9 mouse cellular contexts compared by ENCODE assay signal in the genomic region with DNA sequence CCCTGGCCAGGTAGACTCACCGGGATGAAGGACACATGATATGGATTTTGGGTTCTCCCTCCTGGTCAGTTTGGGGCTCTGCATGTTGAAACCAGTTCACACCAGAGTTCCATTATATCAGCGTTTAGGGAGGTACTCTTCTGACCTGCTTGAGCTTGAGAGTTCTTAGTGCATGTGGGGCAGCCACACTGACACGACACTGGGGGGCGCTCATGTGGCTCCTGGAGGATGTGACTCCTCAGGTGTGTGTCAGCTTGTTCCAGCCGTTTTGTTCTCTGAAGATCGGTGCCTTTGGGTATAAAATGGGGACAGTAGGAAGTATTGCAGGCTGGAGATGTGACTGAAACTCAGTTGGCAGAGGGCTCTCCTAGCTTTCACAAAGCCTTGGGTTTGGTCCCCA. TPM values are rescaled to one million over a fixed set of nuclear protein-coding genes. Genes with fewer than 3 reads are reported as not detected.
DNase-seq lines count a peak whose midpoint lies in the region; ATAC-seq and TF ChIP-seq lines count a peak whose summit lies in the region.
"Had no signal": no experiment of that assay in that cellular context is flagged by ENCODE, and none has a peak within 500 bp of the region (broad histone marks: within the 10 kb centered on the region; RNA-seq: fewer than 3 reads in every experiment).

No protein-coding gene starts in this region.

- H3K4me3 ChIP-seq in intestine, postnatal 0 days (ENCODE audit: low read depth, low read length): no peak overlapping the region
- H3K4me3 ChIP-seq in intestine, embryonic 16.5 days (ENCODE audit: low read length): no peak overlapping the region
- no peak overlapping the region for H3K4me3 ChIP-seq in CH12.LX (replicated peaks in 1 of 3; ENCODE audit: low read depth in 2 of 3, low read length in 2 of 3, poor library complexity in 1 of 3)
- H3K4me3 ChIP-seq: neural tube, embryonic 13.5 days had no signal

- no peaks in the 10 kb centered on the region for H3K9me3 ChIP-seq in intestine, postnatal 0 days (ENCODE audit: control insufficient read depth)
- H3K9me3 ChIP-seq in intestine, embryonic 16.5 days (ENCODE audit: control insufficient read depth, low read length): no peaks in the 10 kb centered on the region
- no peaks in the 10 kb centered on the region for H3K9me3 ChIP-seq in CH12.LX (replicated peaks; ENCODE audit: low read length)
- H3K9me3 ChIP-seq: neural tube, embryonic 13.5 days had no signal

- peak; percentile 52 for DNase-seq in CH12.LX (ENCODE audit: extremely low read depth)
- peak; percentile 64 to 67 for DNase-seq in cerebellum, adult 18-20 months
- peak; percentile 67 to 89 for DNase-seq in kidney, postnatal 36 days
- peak; percentile 29 to 72 for DNase-seq in thymus, postnatal 10 days (ENCODE audit: low spot score in 2 of 2)
- DNase-seq in embryo, embryonic 9.5 days (ENCODE audit: extremely low spot score): no peak
- DNase-seq in left cerebral cortex, postnatal 36 days (ENCODE audit: low spot score in 2 of 2): no peak

- in situ Hi-C loops in CH12.LX (cut with MboI; ENCODE audit: low pct_ligation_motif_present, low pct_unique_long_range_greater_than_20kb, low sequenced_read_pairs): loop anchor here (5.0 kb wide), 1 partner anchor 213 kb away; no protein-coding TSS in a partner anchor

- dilution Hi-C loops in CH12.LX (cut with MboI; ENCODE audit: extremely low pct_ligation_motif_present, extremely low pct_unique_long_range_greater_than_20kb, low sequenced_read_pairs): no loop called here

- TF ChIP-seq RAD21 in CH12.LX (IDR thresholded peaks at IDR 0.05; ENCODE audit: low read depth, low read length): peak; percentile 57

- no peaks in the 10 kb centered on the region for H3K36me3 ChIP-seq in intestine, postnatal 0 days (ENCODE audit: control insufficient read depth, insufficient read depth)
- H3K36me3 ChIP-seq in intestine, embryonic 16.5 days (ENCODE audit: control insufficient read depth, insufficient read depth, low read length): no peaks in the 10 kb centered on the region
- H3K36me3 ChIP-seq in CH12.LX (replicated peaks in 1 of 2; ENCODE audit: control insufficient read depth in 1 of 2, insufficient read depth in 1 of 2, low read length in 1 of 2): no peaks in the 10 kb centered on the region
- H3K36me3 ChIP-seq: neural tube, embryonic 13.5 days had no signal

- peak; percentile 74 for TF ChIP-seq CTCF in intestine, postnatal 0 days (IDR thresholded peaks at IDR 0.05; ENCODE audit: low read depth)
- TF ChIP-seq CTCF in CH12.LX (conservative IDR thresholded peaks at IDR 0.05 in 1 of 2, IDR thresholded peaks at IDR 0.05 in 1 of 2; ENCODE audit: low read depth in 2 of 2, low read length in 2 of 2): peak; percentile 32 to 80

- H3K27ac ChIP-seq in intestine, postnatal 0 days (ENCODE audit: low read depth, low read length): no peak overlapping the region
- no peak overlapping the region for H3K27ac ChIP-seq in intestine, embryonic 16.5 days (ENCODE audit: low read length)
- H3K27ac ChIP-seq in CH12.LX (ENCODE audit: insufficient read depth, low read depth): no peak overlapping the region
- H3K27ac ChIP-seq: neural tube, embryonic 13.5 days had no signal

- no peak for TF ChIP-seq POLR2A in CH12.LX (IDR thresholded peaks at IDR 0.05; ENCODE audit: low read depth, low read length)

- no peak overlapping the region for H3K4me2 ChIP-seq in intestine, postnatal 0 days (replicated peaks; ENCODE audit: low read depth)
- no peak overlapping the region for H3K4me2 ChIP-seq in intestine, embryonic 16.5 days (ENCODE audit: low read depth, low read length)
- H3K4me2 ChIP-seq in CH12.LX (ENCODE audit: insufficient read depth, low read depth, poor library complexity, severe bottlenecking): no peak overlapping the region
- H3K4me2 ChIP-seq: neural tube, embryonic 13.5 days had no signal

- no peaks in the 10 kb centered on the region for H3K4me1 ChIP-seq in intestine, postnatal 0 days (replicated peaks; ENCODE audit: control insufficient read depth, insufficient read depth, low read length)
- no peaks in the 10 kb centered on the region for H3K4me1 ChIP-seq in intestine, embryonic 16.5 days (ENCODE audit: control insufficient read depth, insufficient read depth, low read length)
- H3K4me1 ChIP-seq in CH12.LX (ENCODE audit: control insufficient read depth in 1 of 2, insufficient read depth in 2 of 2): 0 out of 4 replicates have a peak, but pooled peaks cover 0 to 3% of the 10 kb centered on the region in 2 experiments
- H3K4me1 ChIP-seq: neural tube, embryonic 13.5 days had no signal

- ATAC-seq in intestine, postnatal 0 days: no peak
- ATAC-seq in intestine, embryonic 16.5 days: no peak

- H3K27me3 ChIP-seq in intestine, postnatal 0 days (replicated peaks; ENCODE audit: control insufficient read depth, insufficient read depth, low read length): no peaks in the 10 kb centered on the region
- H3K27me3 ChIP-seq in intestine, embryonic 16.5 days (replicated peaks; ENCODE audit: control insufficient read depth, insufficient read depth, low read length): no peaks in the 10 kb centered on the region
- H3K27me3 ChIP-seq in CH12.LX (replicated peaks): no peaks in the 10 kb centered on the region
- H3K27me3 ChIP-seq: neural tube, embryonic 13.5 days had no signal

- intact Hi-C loops in left cerebral cortex, postnatal 36 days (cut with DNase I): no loop called here

- H3K9ac ChIP-seq in intestine, postnatal 0 days (ENCODE audit: low read depth, low read length): no peak overlapping the region
- H3K9ac ChIP-seq in intestine, embryonic 16.5 days (ENCODE audit: low read depth, low read length): no peak overlapping the region
- H3K9ac ChIP-seq in CH12.LX (ENCODE audit: insufficient read depth, low read depth): no peak overlapping the region
- H3K9ac ChIP-seq: neural tube, embryonic 13.5 days had no signal

- no peak for TF ChIP-seq EP300 in CH12.LX (IDR thresholded peaks at IDR 0.05; ENCODE audit: low read length)

- H3K79me2 ChIP-seq in CH12.LX (replicated peaks; ENCODE audit: control insufficient read depth, extremely low read depth, insufficient read depth, poor library complexity, severe bottlenecking): no peaks in the 10 kb centered on the region

- WGBS in intestine, postnatal 0 days: 28% methylated on average over 6 of the region's 6 CpGs
- WGBS in intestine, embryonic 16.5 days: 32% methylated on average over 6 of the region's 6 CpGs

TF ChIP-seq in CH12.LX, 34 proteins besides CTCF, POLR2A, EP300 and RAD21:
- TF ChIP-seq ZC3H11A (IDR thresholded peaks at IDR 0.05; ENCODE audit: low read depth, low read length) (peak; percentile 9; the same call in 1 of the 2 replicates), TBP (conservative IDR thresholded peaks at IDR 0.05; ENCODE audit: low read depth, low read length) (no peak), SMC3 (IDR thresholded peaks at IDR 0.05; ENCODE audit: low read depth, low read length) (peak; percentile 81)

RNA-seq across cellular contexts. Expression of a gene that starts 18.9 kb away (rescaled TPM):
- polyA plus RNA-seq in intestine, postnatal 0 days (2015; fragmentation: Nextera tagmentation; extraction: Ambion mirVana): not detected in 2 replicates
- polyA plus RNA-seq in intestine, embryonic 16.5 days (2015; fragmentation: Nextera tagmentation; extraction: Ambion mirVana): not detected in 2 replicates
- not detected in 2 replicates for total RNA-seq in CH12.LX (2012; rRNA removed)
- not detected in 2 replicates for total RNA-seq in CH12.LX (2014; rRNA removed)
- not detected in 2 replicates for polyA plus RNA-seq in CH12.LX (2012; ENCODE audit: insufficient read length, low read depth)
- not detected for total RNA-seq in left cerebral cortex, postnatal 36 days (2021)

RNA-seq across cellular contexts. Expression of a gene that starts 19.1 kb away (rescaled TPM):
- 25.4 and 30.7 TPM in 2 replicates for polyA plus RNA-seq in intestine, postnatal 0 days (2015; fragmentation: Nextera tagmentation; extraction: Ambion mirVana)
- polyA plus RNA-seq in intestine, embryonic 16.5 days (2015; fragmentation: Nextera tagmentation; extraction: Ambion mirVana): 31.2 and 31.8 TPM in 2 replicates
- total RNA-seq in CH12.LX (2012; rRNA removed) (15.4 and 16.8 TPM in 2 replicates), CH12.LX (2014; rRNA removed) (5.2 and 6.3 TPM in 2 replicates)
- 24.8 and 29.5 TPM in 2 replicates for polyA plus RNA-seq in CH12.LX (2012; ENCODE audit: insufficient read length, low read depth)
- 100 to 1,000 TPM; 141 to 180 TPM for total RNA-seq in left cerebral cortex, postnatal 36 days (2021)

RNA-seq across cellular contexts. Expression of a gene that starts 43.6 kb away (rescaled TPM):
- polyA plus RNA-seq in intestine, postnatal 0 days (2015; fragmentation: Nextera tagmentation; extraction: Ambion mirVana): 0.53 and 0.72 TPM in 2 replicates
- polyA plus RNA-seq in intestine, embryonic 16.5 days (2015; fragmentation: Nextera tagmentation; extraction: Ambion mirVana): 0.89 and 1.0 TPM in 2 replicates
- total RNA-seq in CH12.LX (2012; rRNA removed) (0.08 TPM in 1 of 2 replicates, not detected in the other), CH12.LX (2014; rRNA removed) (not detected in 2 replicates)
- 0.10 and 0.11 TPM in 2 replicates for polyA plus RNA-seq in CH12.LX (2012; ENCODE audit: insufficient read length, low read depth)
- not detected for total RNA-seq in left cerebral cortex, postnatal 36 days (2021)

RNA-seq across cellular contexts. Expression of a gene that starts 58.0 kb away (rescaled TPM):
- polyA plus RNA-seq in intestine, postnatal 0 days (2015; fragmentation: Nextera tagmentation; extraction: Ambion mirVana): 4.6 and 7.2 TPM in 2 replicates
- 3.8 and 4.0 TPM in 2 replicates for polyA plus RNA-seq in intestine, embryonic 16.5 days (2015; fragmentation: Nextera tagmentation; extraction: Ambion mirVana)
- total RNA-seq in CH12.LX (2012; rRNA removed) (29.6 and 48.6 TPM in 2 replicates), CH12.LX (2014; rRNA removed) (53.6 and 55.6 TPM in 2 replicates)
- 38.8 and 41.2 TPM in 2 replicates for polyA plus RNA-seq in CH12.LX (2012; ENCODE audit: insufficient read length, low read depth)
- total RNA-seq in left cerebral cortex, postnatal 36 days (2021): 10 to 100 TPM; 57.3 to 79.3 TPM

Comparison
In these comparisons a context has a peak if more than half of its experiments do, and no peak if none do; other contexts are left out.
1. DNase-seq: peak in CH12.LX (single experiment), cerebellum, adult 18-20 months (2 of 2), kidney, postnatal 36 days (2 of 2) and thymus, postnatal 10 days (2 of 2); none in embryo, embryonic 9.5 days (single experiment) and left cerebral cortex, postnatal 36 days (0 of 2).